Mouse (Mus musculus) retina, adult 2 months (tissue): ENCODE measurements at regions not wholly inside any gene's neighbourhood (a gene's known extent, or its start where the extent isn't known, plus 50 kb on each side); places are given as distances from the start of the nearest gene placed in this dataset.

Experiments used
- DNase-seq: peaks from one replicate; pipeline ENCODE4 v3.0.0-alpha.2; 2012; ENCODE audit warnings: low read depth, low spot score

GRCm38 (mm10) chr4:9035350-9035749 is 796.5 kb upstream of the Car8 start:
- DNase-seq, result no peak

- DNase-seq, result no peak
These were observed 795.4 kb upstream of the Car8 start for GRCm38 (mm10) chr4:9034280-9034679.

GRCm38 (mm10) chr4:9033106-9033642 is 794.3 kb upstream of the Car8 start:
- DNase-seq, result no peak

- DNase-seq, result no peak
These were observed 792.8 kb upstream of the Car8 start for GRCm38 (mm10) chr4:9031634-9032033.

GRCm38 (mm10) chr4:9028946-9029345 is 790.1 kb upstream of the Car8 start:
- DNase-seq, result no peak

GRCm38 (mm10) chr4:9028475-9028874 is 789.6 kb upstream of the Car8 start:
- no peak for DNase-seq

GRCm38 (mm10) chr4:9027798-9028404 is 789.1 kb upstream of the Car8 start:
- peak; percentile 61 for DNase-seq

GRCm38 (mm10) chr4:9027383-9027782 is 788.5 kb upstream of the Car8 start:
- no peak for DNase-seq

GRCm38 (mm10) chr4:9026841-9027240 is 788.0 kb upstream of the Car8 start:
- DNase-seq, result no peak

- DNase-seq, result no peak
These were observed 787.1 kb upstream of the Car8 start for GRCm38 (mm10) chr4:9025821-9026470.

GRCm38 (mm10) chr4:9024216-9024925 is 785.5 kb upstream of the Car8 start:
- DNase-seq, result no peak

GRCm38 (mm10) chr4:9019241-9020110 is 780.6 kb upstream of the Car8 start:
- DNase-seq, result no peak

- no peak for DNase-seq
These were observed 779.4 kb upstream of the Car8 start for GRCm38 (mm10) chr4:9018236-9018635.

GRCm38 (mm10) chr4:9016504-9017040 is 777.7 kb upstream of the Car8 start:
- DNase-seq, result no peak

GRCm38 (mm10) chr4:9015528-9016503 is 777.0 kb upstream of the Car8 start:
- no peak for DNase-seq

- no peak for DNase-seq
These were observed 776.1 kb upstream of the Car8 start for GRCm38 (mm10) chr4:9014986-9015385.

GRCm38 (mm10) chr4:9012787-9013186 is 773.9 kb upstream of the Car8 start:
- no peak for DNase-seq

GRCm38 (mm10) chr4:9011952-9012351 is 773.1 kb upstream of the Car8 start:
- no peak for DNase-seq

- DNase-seq, result no peak
These were observed 772.3 kb upstream of the Car8 start for GRCm38 (mm10) chr4:9011129-9011518.
